Mouse (Mus musculus) layer of hippocampus, adult 18-20 months (tissue): ENCODE measurements around the gene Psmd9. TPM values are rescaled to one million over a fixed set of nuclear protein-coding genes. Genes with fewer than 3 reads are reported as not detected.
A peak's percentile ranks its signal among the peaks of the same experiment; 100 is the strongest.
"Not testable (repeated sequence)": the region's sequence is repeated elsewhere in the genome, so short reads cannot be mapped to it uniquely, and the experiment has no call there.

Source experiments
- DNase-seq, 2 experiments: peaks; one replicate each; pipeline ENCODE4 v3.0.0; 2022; ENCODE audit warnings: low spot score in 2 of 2
- total RNA-seq, 2 experiments: library from RNA; stranded (reverse); gene quantifications; 2 replicates each; pipeline ENCODE4 v1.2.3; 2021

Psmd9 gene
- total RNA-seq, 2 experiments from 2014 or later, result 26.5 to 31.5 TPM

DNA sequence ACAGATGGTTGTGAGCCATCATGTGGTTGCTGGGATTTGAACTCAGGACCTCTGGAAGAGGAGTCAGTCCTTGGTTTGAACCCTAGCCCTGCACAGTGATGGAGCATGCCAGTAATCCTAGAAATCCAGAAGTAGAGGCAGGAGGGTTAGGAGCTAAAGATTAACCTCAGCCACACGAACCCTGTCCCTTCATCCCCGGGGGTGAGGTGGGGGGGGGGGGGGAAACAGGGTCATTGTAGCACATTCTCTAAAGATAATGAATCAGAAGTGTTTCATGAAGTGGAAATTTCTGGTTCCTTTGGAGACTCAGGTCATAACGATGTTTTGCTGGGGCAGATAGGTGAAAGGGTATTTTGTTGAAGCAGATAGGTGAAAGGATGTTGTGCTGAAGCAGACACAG is 21.7 kb downstream of the Psmd9 start:
- DNase-seq, result no peak

DNA sequence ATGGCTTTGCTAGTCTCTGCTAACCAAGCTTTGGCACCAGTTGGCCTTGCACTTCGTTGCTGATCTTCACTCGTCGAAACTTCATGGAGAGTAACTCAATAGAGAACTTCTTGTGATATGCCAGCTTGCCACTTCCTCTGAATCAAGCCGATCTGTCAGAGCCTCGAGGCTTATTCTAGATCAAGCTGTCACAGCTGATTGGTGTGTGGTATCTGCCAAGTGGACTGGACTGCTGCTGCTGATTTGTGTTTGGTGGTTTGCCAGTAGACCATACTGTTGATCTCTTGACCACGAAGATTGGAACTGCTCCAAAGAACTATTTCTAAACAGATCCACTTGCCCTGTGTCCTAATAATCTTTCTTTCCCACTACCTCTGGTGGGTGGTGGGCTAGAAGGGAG is 22.2 kb downstream of the Psmd9 start:
- DNase-seq, result no peak

DNA sequence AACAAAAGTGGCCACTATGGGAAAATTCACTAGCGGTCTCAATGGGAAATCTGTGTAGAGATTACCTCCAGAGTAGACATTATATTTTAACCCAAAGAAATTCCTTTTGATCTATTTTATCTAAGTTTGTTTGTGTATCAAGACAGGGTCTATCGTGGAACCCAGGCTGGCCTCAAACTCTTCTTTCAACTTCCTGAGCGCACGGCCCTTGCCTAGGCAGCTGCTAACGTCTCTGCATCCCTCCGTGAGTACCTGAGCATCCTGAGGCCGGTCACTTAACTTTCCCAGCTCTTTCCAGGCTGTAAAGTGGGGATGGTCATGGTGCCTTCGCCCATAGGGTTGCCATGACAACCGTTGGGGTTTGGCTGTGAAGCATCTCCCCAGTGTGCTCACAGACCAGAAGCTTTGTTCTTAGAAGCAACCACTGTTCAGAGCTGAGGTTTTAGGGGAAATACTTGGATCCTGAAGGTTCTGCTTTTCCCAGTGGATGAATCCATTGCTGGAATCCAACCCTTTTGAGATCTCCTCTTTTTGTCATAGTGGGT is 23.5 kb downstream of the Psmd9 start:
- no peak for DNase-seq

DNA sequence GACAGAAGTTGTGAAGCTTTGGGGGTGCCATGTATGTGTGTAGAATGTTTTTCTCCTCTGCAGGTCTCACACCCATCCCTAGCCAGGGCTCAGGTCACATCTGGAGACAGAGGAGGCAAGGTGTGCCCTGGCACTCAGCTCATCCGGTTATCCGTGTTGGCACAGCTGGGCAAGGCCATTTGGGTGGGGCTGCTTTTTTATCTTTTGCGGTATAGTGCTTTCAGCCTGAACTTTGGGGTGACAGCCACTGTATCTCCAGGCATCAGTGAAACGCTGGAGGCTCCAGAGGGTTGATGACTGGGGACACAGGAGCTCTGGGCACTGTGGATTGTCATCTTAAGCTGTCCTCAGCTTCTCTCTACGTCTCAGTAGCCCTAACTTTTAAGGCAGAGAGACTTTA is 24.2 kb downstream of the Psmd9 start:
- DNase-seq, result no peak

DNA sequence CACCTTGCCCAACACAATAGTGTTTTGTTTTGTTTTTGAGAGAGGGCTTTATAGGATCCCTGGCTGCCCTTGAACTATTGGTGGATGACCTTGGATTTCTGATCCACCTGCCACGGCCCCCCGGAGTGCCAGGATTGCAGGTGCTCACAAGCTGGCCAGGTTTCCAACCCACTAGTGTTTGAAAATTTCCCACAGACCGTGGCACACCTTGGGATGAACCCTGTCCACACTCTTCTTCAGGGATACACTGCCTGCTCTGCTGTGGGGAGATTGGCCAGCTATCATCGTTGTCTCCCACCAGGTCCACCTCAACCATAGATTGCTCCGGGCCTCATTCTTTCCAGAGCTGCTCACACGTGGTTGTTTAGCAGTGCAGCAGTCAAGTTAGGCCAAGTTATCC is 25.6 kb downstream of the Psmd9 start:
- DNase-seq, result no peak

DNA sequence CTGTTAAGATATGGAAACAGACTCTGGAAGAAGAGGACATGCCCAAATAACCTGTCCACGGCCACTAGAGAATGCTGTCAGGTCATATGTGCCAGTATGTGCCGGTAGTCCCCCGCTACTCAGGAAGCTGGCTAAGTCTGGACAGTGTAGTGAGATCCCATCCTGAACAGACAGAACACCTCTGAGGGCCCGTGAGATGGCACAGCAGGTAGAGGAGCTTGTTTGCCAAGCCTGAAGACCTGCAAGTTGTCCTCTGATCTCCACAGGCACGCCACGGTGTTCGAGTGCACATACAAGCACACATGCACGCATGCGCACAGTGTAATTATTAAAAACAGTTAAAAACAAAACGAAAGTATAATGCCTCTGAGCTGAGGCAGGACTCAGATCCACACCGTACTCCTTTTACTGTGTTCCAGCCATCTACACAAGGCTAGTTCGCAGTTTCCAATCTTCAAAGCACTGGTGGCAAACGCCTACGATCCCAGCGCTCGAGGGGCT is 26.3 kb downstream of the Psmd9 start:
- DNase-seq, result peak in 1 of 2 experiments; percentile 20

DNA sequence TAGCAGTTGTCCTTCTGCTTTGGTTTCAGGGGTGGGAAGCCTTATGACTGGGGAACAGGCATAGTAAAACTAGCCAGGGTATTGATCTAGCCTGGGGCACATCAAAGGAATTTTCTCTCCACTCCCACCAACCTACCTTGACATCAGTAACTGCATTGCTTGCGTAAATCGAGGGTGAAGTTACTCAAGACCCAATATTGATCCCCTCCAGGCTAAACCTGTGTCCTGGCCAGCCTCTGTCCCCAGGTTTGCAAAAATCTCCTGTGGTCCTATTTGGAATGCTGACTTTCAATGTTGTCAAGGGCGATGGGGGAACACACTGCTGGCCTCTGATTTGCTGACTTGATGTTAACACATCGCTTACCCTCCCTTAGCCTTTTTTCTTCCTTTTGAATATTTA is 27.5 kb downstream of the Psmd9 start:
- DNase-seq, result no peak

DNA sequence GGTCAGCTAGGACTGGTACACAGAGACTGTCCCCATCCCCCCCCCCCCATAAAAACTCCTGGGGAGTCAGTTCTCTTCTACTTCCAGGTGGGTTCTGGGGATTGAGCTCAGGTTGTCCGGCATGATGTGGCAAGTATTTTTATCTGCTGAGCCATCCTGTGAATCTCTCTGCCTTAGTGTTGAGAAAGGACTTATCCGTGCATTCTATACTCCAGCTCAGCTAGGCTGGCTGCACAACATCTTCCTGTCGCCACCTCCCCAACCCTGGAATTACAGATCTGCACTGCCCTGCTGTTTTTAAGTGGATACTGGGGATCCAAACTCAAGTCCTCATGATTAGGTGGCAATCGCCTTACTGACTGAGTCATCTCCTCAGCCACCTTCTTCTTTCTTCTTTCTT is 29.3 kb downstream of the Psmd9 start:
- DNase-seq, result no peak

DNA sequence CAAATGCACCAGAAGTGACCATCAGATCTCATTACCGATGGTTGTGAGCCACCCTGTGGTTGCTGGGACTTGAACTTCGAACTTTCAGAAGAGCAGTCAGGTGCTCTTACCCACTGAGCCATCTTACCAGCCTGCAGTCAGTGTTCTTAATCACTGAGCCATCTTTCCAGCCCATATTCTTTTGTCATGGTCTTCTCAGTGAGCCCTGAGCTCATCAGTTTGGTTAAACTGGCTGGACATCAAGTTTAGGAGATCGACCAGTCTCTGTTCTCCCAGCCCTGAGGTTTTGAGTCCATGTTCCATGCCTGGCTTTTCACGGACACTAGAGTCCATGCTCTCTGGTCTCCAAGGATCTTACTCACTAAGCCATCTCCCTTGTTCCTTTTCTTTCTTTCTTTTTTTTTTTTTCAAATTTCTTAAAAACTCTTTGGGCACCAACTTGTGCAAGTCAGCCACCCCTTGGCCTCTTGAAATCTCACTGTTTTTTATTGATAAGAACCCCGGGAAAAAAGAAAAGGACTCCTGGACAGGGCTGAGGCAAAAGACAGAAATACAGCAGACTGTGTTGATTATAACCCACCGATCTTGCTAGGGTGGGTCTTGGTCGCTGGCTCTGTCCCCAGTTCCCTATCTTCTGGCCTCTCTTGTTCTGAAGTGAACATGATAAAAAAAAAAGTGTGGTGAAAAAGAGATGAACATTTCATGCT is 31.8 kb downstream of the Psmd9 start:
- DNase-seq, result not testable (repeated sequence)

DNA sequence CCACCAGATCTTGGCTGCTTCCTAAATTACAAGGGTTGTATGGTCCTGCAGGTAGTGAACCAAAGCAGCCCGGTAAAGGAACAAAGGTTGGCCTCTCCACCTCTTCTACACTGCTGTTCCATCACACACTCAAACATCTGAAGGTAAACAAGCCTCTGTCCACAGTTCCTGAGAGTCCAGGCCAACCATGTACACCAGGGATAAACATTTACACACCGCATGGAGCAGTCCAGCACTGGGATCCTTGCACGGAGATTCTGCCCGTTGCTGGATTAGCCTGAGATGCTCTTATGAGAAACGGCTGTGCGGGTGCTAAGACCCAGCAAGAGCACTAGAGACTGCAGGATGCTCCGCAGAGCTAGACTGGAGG is 32.3 kb downstream of the Psmd9 start:
- no peak for DNase-seq

DNA sequence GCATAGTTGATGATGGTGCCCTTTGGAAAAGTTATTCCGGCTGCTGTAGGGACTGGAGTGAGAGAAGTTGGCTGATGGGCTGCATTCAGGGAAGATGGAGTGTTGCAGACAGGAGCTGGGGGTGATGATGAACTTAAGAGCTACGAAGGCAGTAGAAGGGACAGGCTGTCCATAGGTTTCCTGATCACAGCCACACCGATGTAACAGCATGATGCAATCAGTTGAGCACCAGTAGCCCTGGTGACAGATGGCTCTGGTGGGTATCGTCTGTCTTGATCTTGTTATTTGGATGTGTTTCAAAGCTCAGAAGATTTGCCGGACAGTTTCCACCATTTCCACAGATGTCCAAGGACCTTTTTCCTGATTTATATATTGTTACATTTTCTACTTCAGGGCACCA is 32.8 kb downstream of the Psmd9 start:
- DNase-seq, result no peak

DNA sequence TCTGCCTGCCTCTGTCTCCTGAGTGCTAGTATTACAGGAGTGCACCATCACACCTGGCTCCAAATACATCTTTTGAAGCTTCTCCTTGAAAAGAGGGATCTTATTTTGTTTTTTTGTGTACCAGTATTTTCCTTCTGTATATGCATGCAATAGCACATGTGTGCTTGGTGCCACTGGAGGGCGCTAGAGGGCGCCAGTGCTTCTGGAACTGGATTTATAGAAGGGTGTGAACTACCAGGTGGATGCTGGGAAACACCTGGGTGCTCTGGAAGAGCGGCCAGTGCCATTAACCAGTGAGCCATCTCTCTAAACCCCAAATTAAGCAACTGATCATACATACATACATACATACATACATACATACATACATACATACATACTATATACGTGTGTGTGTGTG is 33.6 kb downstream of the Psmd9 start:
- DNase-seq, result not testable (repeated sequence)

DNA sequence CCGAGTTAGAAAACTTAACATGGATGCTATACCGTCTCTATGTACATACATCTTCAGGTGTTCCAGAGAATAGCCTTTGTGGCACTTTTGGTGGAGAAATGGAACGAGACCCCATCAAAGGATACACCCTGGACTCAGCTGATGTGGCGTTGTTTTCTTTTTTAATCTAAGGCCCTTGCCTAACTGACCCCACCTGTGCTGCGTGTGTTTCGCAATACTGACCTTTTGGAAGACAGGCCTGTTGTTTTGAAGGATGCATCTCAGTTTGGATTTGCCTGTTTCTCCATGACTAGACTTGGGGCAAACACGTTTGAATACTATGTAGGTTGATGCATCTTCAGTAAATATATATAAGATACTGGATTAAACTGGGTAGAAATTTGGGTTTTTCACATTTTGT is 34.4 kb downstream of the Psmd9 start:
- not testable (repeated sequence) for DNase-seq

DNA sequence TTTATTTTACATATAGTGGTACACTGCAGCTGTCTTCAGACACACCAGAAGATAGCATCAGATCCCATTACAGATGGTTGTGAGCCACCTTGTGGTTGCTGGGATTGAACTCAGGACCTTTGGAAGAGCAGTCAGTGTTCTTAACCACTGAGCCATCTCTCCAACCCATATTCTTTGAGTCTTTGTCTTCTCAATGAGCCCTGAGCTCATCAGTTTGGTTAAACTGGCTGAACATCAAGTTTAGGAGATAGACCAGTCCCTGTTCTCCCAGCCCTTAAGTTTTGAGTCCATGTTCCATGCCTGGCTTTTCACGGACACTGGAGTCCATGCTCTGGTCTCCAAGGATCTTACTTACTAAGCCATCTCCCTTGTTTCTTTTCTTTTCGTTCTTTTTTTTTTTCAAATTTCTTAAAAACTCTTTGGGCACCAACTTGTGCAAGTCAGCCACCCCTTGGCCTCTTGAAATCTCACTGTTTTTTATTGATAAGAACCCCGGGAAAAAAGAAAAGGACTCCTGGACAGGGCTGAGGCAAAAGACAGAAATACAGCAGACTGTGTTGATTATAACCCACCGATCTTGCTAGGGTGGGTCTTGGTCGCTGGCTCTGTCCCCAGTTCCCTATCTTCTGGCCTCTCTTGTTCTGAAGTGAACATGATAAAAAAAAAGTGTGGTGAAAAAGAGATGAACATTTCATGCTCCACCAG is 53.3 kb downstream of the Psmd9 start:
- not testable (repeated sequence) for DNase-seq

DNA sequence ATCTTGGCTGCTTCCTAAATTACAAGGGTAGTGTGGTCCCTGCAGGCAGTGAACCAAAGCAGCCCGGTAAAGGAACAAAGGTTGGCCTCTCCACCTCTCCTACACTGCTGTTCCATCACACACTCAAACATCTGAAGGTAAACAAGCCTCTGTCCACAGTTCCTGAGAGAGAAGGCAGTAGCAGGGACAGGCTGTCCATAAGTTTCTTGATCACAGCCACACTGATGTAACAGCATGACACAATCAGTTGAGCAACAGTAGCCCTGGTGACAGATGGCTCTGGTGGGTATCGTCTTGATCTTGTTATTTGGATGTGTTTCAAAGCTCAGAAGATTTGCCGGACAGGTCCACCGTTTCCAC is 53.8 kb downstream of the Psmd9 start:
- no peak for DNase-seq

DNA sequence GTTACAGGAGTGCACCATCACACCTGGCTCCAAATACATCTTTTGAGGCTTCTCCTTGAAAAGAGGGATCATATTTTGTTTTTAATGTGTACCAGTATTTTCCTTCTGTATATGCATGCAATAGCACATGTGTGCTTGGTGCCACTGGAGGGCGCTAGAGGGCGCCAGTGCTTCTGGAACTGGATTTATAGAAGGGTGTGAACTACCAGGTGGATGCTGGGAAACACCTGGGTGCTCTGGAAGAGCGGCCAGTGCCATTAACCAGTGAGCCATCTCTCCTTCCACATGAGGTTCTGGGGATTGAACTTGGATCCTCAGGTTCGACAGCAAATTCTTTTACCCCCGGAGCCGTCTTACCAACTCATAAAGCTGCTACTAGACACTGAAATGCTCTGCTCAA is 54.6 kb downstream of the Psmd9 start:
- DNase-seq, result not testable (repeated sequence)

DNA sequence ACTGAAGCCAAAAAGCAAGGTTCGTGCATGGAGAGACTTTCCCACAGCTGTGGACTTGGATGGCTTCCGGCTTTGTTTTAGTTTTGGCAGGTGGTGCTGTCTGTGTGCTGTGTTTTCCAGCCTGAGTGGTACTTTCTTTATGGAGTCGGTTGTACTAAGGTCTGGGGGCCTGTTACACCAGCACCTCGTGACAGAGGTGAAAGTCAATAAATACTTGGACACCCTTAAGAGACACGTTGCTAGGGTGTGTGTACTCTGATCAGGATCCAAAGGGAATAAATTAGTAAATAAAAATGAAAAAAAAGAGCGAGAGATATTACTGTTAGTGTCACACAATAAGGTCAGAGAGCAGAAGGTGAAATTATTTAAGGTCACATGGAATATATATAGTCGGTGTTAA is 57.6 kb downstream of the Psmd9 start:
- DNase-seq, result no peak

DNA sequence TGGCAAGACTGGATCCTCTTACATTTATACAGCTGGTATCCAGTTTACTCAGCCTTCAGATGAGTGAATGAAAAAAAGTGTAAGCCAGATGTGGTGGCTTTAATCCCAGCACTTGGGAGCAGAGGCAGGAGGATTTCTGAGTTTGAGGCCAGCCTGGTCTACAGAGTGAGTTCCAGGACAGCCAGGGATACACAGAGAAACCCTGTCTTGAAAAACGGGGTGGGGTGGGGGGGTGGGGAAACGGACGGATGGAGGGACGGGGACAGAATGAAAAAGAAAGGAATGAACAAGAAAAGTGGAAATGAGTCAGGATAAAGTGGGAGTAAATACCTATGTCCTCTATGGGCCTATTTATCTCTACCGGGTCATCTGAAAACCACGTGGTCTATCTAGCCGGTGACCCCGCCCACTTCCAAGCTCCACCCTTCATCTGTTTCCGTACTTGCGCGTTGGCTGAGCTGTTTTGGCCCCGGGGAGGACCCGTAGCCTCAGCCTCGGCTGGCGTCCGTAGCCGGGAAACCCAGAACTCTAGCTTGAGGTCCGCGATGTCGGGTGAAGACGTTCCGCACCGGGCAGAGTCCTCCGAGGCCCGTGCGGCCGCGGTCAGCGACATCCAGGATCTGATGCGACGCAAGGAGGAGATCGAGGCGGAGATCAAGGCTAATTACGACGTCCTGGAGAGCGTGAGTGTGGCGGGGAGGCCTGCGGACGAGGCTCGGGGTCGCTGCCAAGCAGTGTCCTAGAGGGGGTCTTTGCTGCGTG is 58.7 kb downstream of the Psmd9 start:
- peak; percentile 93 to 98 for DNase-seq

DNA sequence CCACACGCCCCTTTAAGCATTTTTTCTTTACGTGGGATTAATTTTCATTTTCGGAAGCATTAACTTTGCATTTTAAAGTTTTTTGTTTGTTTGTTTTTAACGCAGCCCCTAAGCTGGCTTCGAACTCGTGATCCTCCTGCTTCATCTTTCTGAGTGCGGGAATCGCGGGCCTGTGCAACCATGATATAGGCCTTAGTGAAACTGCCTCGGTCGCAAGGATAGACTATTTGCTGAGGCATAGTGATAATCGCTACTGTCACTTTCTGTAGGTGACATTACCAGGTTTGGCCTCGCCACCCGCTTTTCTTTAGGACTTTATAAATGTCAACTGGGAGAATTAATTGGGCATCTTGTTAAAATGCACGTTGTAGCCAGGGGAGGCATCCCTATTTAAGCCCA is 59.3 kb downstream of the Psmd9 start:
- no peak for DNase-seq

DNA sequence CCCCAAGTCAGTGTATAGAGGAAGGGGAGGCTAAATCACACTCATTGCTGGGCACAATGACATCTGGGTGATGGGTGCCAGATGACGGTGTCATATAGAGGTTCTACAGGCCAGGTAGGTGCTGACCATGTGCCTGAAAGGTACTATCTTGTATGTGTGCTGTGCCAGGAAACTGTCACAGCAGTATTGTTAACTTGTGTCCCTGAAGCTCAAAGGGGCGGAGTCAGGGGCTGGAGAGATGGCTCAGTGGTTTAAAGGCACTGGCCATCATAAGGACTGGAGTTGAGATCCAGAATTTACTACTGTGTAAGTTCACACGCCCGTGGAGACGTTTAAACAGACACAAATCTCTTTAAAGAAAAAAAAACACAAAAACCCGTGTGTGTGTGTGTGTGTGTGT is 60.1 kb downstream of the Psmd9 start:
- no peak for DNase-seq

DNA sequence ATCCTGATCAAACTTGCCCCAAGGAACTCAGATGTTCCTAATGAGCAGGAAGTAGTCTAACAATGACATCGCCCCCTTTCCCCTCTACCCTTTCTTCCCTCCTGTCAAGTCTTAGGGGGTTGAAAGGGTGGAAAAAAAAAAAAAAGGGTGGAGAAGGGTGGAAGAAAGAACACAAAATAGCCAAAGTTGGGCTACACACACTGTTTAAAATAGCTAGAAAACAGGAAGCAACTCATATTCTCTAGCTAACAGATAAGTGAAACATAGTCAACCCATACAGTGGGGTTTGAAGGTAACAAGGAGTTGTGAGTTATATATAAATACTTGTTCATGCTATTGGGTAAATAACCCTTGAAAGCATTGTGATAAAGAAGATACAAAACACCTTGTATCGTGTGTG is 63.0 kb downstream of the Psmd9 start:
- DNase-seq, result no peak

DNA sequence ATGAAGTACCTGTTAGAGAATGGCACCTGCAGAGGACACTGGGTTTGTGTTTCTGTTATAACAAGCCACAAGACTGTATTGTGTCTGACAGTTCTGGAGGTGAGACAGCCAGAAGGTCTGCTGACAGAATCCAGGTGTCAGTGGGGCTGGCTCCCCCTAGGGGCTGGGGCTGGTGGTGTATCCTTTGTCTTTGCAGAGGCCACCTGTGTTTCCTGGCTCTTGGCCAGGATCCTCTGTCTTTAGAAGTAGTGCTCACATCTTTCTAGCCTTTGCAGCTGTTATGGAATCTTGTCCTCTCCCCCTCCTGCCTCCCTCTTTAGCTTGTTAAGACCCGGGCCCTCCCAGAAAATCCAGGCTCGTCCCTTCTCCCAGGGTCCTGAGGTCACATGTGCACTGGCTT is 66.5 kb downstream of the Psmd9 start:
- DNase-seq, result no peak
